Mouse (Mus musculus) hindbrain, embryonic 12.5 days (tissue): ENCODE measurements around the gene Sspn. TPM values are rescaled to one million over a fixed set of nuclear protein-coding genes. Genes with fewer than 3 reads are reported as not detected.
A peak's percentile ranks its signal among the peaks of the same experiment; 100 is the strongest.

Experiments
- ATAC-seq: fragments of 200-750 bp; cut with Nextera tagmentation; 2 replicates; pipeline ENCODE4 v1.8.0; 2017; ENCODE audit warnings: moderate TSS enrichment; ENCODE audit not compliant: low FRiP score
- H3K27ac ChIP-seq: fragments of 300-500 bp; sonication (generic); 2 replicates; pipeline ENCODE4 v1.5.1; 2016; ENCODE audit warnings: mild to moderate bottlenecking
- H3K27me3 ChIP-seq: fragments of 300-500 bp; sonication (generic); 2 replicates; pipeline ENCODE4 v1.6.1; 2016; ENCODE audit warnings: mild to moderate bottlenecking
- H3K36me3 ChIP-seq: fragments of 300-500 bp; sonication (generic); 2 replicates; pipeline ENCODE4 v1.6.1; 2016; ENCODE audit warnings: mild to moderate bottlenecking
- H3K4me1 ChIP-seq: fragments of 300-500 bp; sonication (generic); 2 replicates; pipeline ENCODE4 v1.6.1; 2016
- H3K4me2 ChIP-seq: fragments of 300-500 bp; sonication (generic); replicated peaks from 2 replicates; pipeline ENCODE4 v1.6.1; 2016; ENCODE audit warnings: mild to moderate bottlenecking
- H3K4me3 ChIP-seq: fragments of 300-500 bp; sonication (generic); 2 replicates; pipeline ENCODE4 v1.5.1; 2016; ENCODE audit warnings: mild to moderate bottlenecking
- H3K9ac ChIP-seq: fragments of 300-500 bp; sonication (generic); 2 replicates; pipeline ENCODE4 v1.6.1; 2016; ENCODE audit warnings: mild to moderate bottlenecking, moderate library complexity
- H3K9me3 ChIP-seq: fragments of 300-500 bp; sonication (generic); replicated peaks from 2 replicates; pipeline ENCODE4 v1.6.1; 2016; ENCODE audit warnings: mild to moderate bottlenecking
- WGBS: fragments of 180-500 bp; shearing (Covaris S2); methylation state at CpG from one replicate; pipeline ENCODE4 v1.1.7; 2016; 5-methylcytosine and 5-hydroxymethylcytosine counted together
- polyA plus RNA-seq: library from polyadenylated mRNA; unstranded; fragments of >200 nt; fragmentation: Nextera tagmentation; extraction: Ambion mirVana; gene quantifications from 2 replicates; pipeline ENCODE4 v1.2.1, GENCODE M21; 2016

The Sspn gene
- polyA plus RNA-seq, 1 experiment from 2014 or later: 6.2 TPM

DNA sequence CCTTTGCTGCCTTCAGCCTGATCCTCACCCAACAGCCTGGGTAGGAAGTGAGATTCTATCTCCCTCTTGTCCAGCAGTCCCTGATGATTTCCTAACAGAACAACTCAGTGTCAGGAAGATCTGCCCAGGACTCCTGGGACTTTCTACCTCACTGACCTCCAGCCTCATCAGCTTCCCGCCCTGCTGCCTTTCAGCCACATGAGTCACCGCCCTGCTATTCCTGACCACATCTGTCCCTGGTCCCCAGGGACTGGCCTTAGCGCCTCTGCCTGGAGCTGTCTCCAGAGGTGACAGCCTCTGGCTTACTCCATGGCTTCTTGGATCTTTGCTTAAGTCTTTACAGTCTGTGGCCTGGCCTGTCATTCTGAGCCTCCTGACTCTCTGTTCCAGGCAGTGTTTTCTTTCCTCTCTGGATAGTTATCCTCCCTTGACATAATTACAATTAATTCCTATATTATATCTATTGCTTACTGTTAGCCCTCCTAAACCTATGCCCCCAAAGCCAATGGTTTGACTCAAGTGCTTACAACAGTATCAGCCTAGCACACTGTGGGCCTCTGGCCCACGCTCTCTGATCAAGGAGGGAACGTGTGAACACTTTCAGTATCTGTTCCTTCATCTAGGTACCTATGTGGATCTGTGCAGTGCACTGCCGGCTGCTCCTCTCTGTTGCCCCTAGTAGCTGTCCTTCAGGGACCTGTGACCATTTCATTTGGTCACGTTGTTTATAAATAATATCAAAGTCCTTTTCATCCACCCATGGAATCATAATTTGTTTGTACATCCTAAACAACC lies 25.1 kb upstream of the Sspn start:
- ATAC-seq: no peak
- Histone ChIP-seq H3K4me1 (no peaks in the 10 kb centered on the region), H3K4me2 (no peak overlapping the region), H3K27ac (no peak overlapping the region), H3K9me3 (no peaks in the 10 kb centered on the region), H3K4me3 (no peak overlapping the region), H3K36me3 (no peaks in the 10 kb centered on the region), H3K27me3 (no peaks in the 10 kb centered on the region), H3K9ac (no peak overlapping the region)
- 69% methylated on average over 7 of the region's 7 CpGs for WGBS

- H3K4me1 ChIP-seq: no peaks in the 10 kb centered on the region
- no peak overlapping the region for H3K4me2 ChIP-seq
- H3K36me3 ChIP-seq: no peaks in the 10 kb centered on the region
- WGBS: 80% methylated on average over 4 of the region's 4 CpGs
- no peak overlapping the region for H3K9ac ChIP-seq
- no peak overlapping the region for H3K27ac ChIP-seq
- no peaks in the 10 kb centered on the region for H3K9me3 ChIP-seq
- ATAC-seq: no peak
- H3K4me3 ChIP-seq: no peak overlapping the region
- no peaks in the 10 kb centered on the region for H3K27me3 ChIP-seq
Measured at GRCm38 (mm10) chr6:145909943-145910342, 21.5 kb upstream of the Sspn start.

DNA sequence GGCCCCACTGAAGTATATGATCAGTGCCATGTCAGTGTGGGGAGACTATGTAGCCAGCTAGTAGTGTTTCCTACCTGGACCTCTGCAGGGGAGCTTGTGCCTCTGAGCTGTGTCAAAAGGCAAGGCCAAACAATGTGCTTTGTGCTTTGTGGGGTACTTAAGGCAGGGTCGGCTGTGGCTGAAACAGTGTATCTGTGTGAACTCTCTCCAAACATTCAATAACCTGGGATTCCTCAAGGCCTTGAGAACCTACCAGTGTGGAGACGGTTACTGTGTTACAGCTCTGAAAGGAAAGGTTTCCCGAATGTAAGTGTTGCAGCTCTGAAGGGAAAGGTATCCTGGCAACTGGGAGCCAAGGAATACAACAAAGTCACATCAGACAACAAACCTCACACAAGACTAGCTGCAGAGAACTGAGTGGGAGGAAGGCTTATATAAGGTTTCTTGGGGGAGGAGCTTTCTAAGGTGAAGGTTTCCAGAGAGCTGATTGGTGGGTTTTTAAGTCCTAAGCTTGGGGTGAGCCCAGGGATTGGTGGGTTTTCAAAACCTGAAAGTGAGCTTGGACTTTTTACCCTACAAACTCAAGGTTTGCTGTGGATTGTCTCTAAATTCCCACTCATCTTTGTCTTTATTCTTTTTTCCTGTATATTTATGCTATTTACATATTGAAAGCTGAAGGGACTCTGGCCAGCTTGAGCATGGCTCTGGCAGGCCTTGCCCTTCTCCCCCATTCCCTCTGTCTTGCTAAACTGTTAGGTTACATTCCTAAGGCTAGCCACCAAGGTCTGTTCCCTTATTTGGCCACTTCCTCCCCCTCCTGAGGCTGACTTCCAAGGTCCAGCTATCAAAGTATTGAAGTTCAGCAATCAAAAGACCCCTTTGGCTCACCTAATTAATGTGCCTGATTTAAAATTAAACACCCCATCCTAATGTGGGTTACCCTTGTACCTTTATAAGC lies 20.7 kb upstream of the Sspn start:
- Histone ChIP-seq H3K36me3 (no peaks in the 10 kb centered on the region), H3K4me2 (no peak overlapping the region), H3K27ac (no peak overlapping the region), H3K9ac (no peak overlapping the region), H3K4me1 (no peaks in the 10 kb centered on the region), H3K4me3 (no peak overlapping the region), H3K27me3 (no peaks in the 10 kb centered on the region), H3K9me3 (no peaks in the 10 kb centered on the region)
- WGBS: 71% methylated on average over 3 of the region's 3 CpGs
- ATAC-seq: no peak

- no peak overlapping the region for H3K4me2 ChIP-seq
- no peaks in the 10 kb centered on the region for H3K4me1 ChIP-seq
- no peak for ATAC-seq
- no peak overlapping the region for H3K4me3 ChIP-seq
- no peaks in the 10 kb centered on the region for H3K27me3 ChIP-seq
- no peak overlapping the region for H3K27ac ChIP-seq
- no peaks in the 10 kb centered on the region for H3K36me3 ChIP-seq
- no peaks in the 10 kb centered on the region for H3K9me3 ChIP-seq
- H3K9ac ChIP-seq: no peak overlapping the region
Measured at GRCm38 (mm10) chr6:145912232-145912631, 19.2 kb upstream of the Sspn start.

DNA sequence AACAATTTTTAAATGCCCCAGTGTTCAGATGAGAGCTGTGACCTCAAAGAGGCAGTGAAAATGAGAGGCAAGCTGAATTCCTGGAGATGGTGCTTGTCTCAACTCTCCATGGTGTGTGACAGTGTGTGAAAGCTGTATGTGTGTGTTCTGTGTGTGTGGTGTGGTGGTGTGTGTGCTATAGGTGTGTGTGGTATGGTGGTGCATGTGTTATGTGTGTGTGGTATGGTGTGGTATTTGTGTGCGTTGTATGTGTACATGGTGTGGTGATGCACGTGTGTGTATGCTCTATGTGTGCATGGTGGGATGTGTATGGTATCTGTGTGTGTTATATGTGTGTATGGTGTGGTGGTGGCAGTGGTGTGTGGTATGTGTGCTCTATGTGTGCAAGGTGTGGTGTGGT lies 16.0 kb upstream of the Sspn start:
- Histone ChIP-seq H3K9me3 (no peaks in the 10 kb centered on the region), H3K27ac (no peak overlapping the region), H3K4me1 (no peaks in the 10 kb centered on the region), H3K27me3 (no peaks in the 10 kb centered on the region), H3K4me2 (no peak overlapping the region), H3K4me3 (no peak overlapping the region), H3K36me3 (no peaks in the 10 kb centered on the region), H3K9ac (no peak overlapping the region)
- ATAC-seq: no peak
- 97% methylated on average over 2 of the region's 2 CpGs for WGBS

DNA sequence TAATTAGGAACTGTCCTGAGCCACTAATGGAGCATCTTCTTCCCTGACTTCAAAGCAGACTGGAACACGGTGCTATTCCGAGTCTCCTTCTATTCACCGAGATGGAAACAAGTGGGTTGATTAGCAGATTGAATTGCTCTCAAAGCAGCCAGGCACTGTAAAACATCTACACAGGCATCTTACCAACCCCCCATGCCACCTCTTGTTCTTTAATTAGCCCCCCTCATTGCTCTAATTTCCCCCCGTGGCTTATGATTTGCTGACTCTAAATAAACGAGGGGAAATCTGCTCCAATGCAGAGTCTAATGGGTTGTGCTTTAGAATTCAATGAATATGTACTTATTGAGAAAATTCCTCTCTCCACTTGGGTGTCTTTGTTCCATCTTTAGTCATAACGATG lies 15.0 kb upstream of the Sspn start:
- Histone ChIP-seq H3K27ac (no peak overlapping the region), H3K9me3 (no peaks in the 10 kb centered on the region), H3K36me3 (no peaks in the 10 kb centered on the region)

GRCm38 (mm10) chr6:145918236-145918635 lies 13.2 kb upstream of the Sspn start:
- no peaks in the 10 kb centered on the region for H3K9me3 ChIP-seq
- ATAC-seq: no peak
- H3K27ac ChIP-seq: no peak overlapping the region
- WGBS: 92% methylated on average over 5 of the region's 5 CpGs
- H3K9ac ChIP-seq: no peak overlapping the region
- H3K4me3 ChIP-seq: no peak overlapping the region
- no peak overlapping the region for H3K4me2 ChIP-seq
- no peaks in the 10 kb centered on the region for H3K27me3 ChIP-seq
- no peaks in the 10 kb centered on the region for H3K4me1 ChIP-seq
- H3K36me3 ChIP-seq: no peaks in the 10 kb centered on the region

More for the DNA sequence above, 15.0 kb upstream of the Sspn start:
- H3K4me1 ChIP-seq: no peaks in the 10 kb centered on the region
- no peak overlapping the region for H3K4me3 ChIP-seq
- no peak overlapping the region for H3K4me2 ChIP-seq
- WGBS: 73% methylated on average over 6 of the region's 6 CpGs
- no peak overlapping the region for H3K9ac ChIP-seq
- ATAC-seq: no peak
- H3K27me3 ChIP-seq: no peaks in the 10 kb centered on the region

- no peak for ATAC-seq
- H3K9ac ChIP-seq: no peak overlapping the region
- H3K27me3 ChIP-seq: no peaks in the 10 kb centered on the region
- no peak overlapping the region for H3K4me3 ChIP-seq
- 90% methylated on average over 6 of the region's 6 CpGs for WGBS
- no peak overlapping the region for H3K4me2 ChIP-seq
- H3K27ac ChIP-seq: no peak overlapping the region
- no peaks in the 10 kb centered on the region for H3K36me3 ChIP-seq
- H3K4me1 ChIP-seq: no peaks in the 10 kb centered on the region
- H3K9me3 ChIP-seq: no peaks in the 10 kb centered on the region
Measured at GRCm38 (mm10) chr6:145923594-145923993, 7.8 kb upstream of the Sspn start.

GRCm38 (mm10) chr6:145934001-145934696 lies 2.7 kb downstream of the Sspn start:
- no peaks in the 10 kb centered on the region for H3K36me3 ChIP-seq
- peak overlapping the region; percentile 41 for H3K4me3 ChIP-seq
- peak; percentile 96 for ATAC-seq
- 7% methylated on average over 28 of the region's 28 CpGs for WGBS
- peak overlapping the region; percentile 89 for H3K27ac ChIP-seq
- H3K9me3 ChIP-seq: no peaks in the 10 kb centered on the region
- peak overlapping the region; percentile 65 for H3K9ac ChIP-seq
- H3K4me2 ChIP-seq: peak overlapping the region; percentile 67
- H3K4me1 ChIP-seq: peaks cover 11% of the 10 kb centered on the region
- no peaks in the 10 kb centered on the region for H3K27me3 ChIP-seq

- H3K4me2 ChIP-seq: peak overlapping the region; percentile 67
- H3K27ac ChIP-seq: peak overlapping the region; percentile 89; the same call in 1 of the 2 replicates
- peak overlapping the region; percentile 65; the same call in 1 of the 2 replicates for H3K9ac ChIP-seq
- WGBS: 72% methylated on average over 9 of the region's 9 CpGs
- no peaks in the 10 kb centered on the region for H3K9me3 ChIP-seq
- H3K36me3 ChIP-seq: no peaks in the 10 kb centered on the region
- no peak overlapping the region; the same call in 1 of the 2 replicates for H3K4me3 ChIP-seq
- ATAC-seq: peak; percentile 33
- H3K4me1 ChIP-seq: peaks cover 11% of the 10 kb centered on the region
- no peaks in the 10 kb centered on the region for H3K27me3 ChIP-seq
Measured at GRCm38 (mm10) chr6:145934697-145935240, 3.3 kb downstream of the Sspn start.

DNA sequence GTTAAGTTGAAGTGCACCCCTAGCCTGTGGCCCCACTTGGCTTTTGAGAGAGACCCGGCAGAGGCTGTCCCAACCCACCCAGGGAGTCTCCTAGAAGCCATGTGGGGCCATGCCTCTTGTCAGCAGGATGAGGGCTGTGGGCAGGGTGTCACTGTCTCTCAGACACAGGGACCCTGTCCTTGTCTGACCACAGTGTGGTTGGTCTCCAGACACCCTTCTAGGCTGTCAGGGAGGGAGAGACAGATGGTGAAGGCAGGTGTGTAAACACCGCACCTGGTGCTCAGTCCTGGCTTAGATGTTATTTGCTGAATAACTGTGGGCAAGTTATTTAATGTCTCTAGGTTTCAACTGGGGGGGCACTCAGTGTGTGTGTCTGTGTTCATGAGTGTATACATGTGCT lies 4.5 kb downstream of the Sspn start:
- H3K4me1 ChIP-seq: peaks cover 11% of the 10 kb centered on the region
- no peak overlapping the region for H3K27ac ChIP-seq
- no peak overlapping the region for H3K9ac ChIP-seq
- H3K4me3 ChIP-seq: no peak overlapping the region
- H3K27me3 ChIP-seq: no peaks in the 10 kb centered on the region
- no peak for ATAC-seq
- no peaks in the 10 kb centered on the region for H3K36me3 ChIP-seq
- no peak overlapping the region for H3K4me2 ChIP-seq
- H3K9me3 ChIP-seq: no peaks in the 10 kb centered on the region
- 80% methylated on average over 2 of the region's 2 CpGs for WGBS

DNA sequence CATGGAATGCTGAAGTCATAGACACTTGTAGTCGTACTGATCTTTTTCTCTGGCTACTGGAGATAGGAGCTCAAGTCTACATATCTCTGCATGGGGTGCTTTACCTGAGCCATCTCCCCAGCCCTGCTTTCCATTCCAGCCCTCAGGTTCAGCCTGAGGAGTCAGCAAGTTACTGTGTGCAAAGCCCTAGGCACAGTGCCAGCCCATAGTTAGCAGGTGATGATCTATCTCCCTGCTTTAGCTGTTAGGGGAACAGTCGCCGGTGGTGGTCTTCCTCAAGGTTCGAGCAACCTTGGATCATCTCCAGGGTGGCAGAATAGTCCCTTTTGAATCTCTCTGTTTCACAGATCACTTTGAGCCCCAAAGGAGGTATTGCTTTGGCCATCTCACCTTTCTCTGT lies 5.1 kb downstream of the Sspn start:
- ATAC-seq: no peak
- Histone ChIP-seq H3K27ac (no peak overlapping the region), H3K4me1 (peaks cover 11% of the 10 kb centered on the region), H3K9me3 (no peaks in the 10 kb centered on the region), H3K4me2 (no peak overlapping the region), H3K9ac (no peak overlapping the region), H3K27me3 (no peaks in the 10 kb centered on the region), H3K4me3 (no peak overlapping the region), H3K36me3 (no peaks in the 10 kb centered on the region)
- 88% methylated on average over 4 of the region's 4 CpGs for WGBS
